Mouse (Mus musculus) myocyte (in vitro differentiated cells): ENCODE data around the gene Abhd17a. TPM values are rescaled to one million over a fixed set of nuclear protein-coding genes. Genes with fewer than 3 reads are reported as not detected.
"Not testable (repeated sequence)": the region's sequence is repeated elsewhere in the genome, so short reads cannot be mapped to it uniquely, and the experiment has no call there.

ENCODE experiments used
- H3K27me3 ChIP-seq: one replicate; pipeline ENCODE4 v1.6.1; 2011; ENCODE audit not compliant: control insufficient read depth, insufficient read depth, insufficient read length
- H3K36me3 ChIP-seq: one replicate; pipeline ENCODE4 v1.6.1; 2011; ENCODE audit not compliant: control insufficient read depth, insufficient read depth
- H3K4me2 ChIP-seq: one replicate; pipeline ENCODE4 v1.6.1; 2011; ENCODE audit warnings: low read depth, control low read depth
- H3K4me3 ChIP-seq: one replicate; pipeline ENCODE4 v1.5.1; 2011; ENCODE audit warnings: mild to moderate bottlenecking, control low read depth, moderate library complexity
- H3K79me2 ChIP-seq: one replicate; pipeline ENCODE4 v1.6.1; 2011; ENCODE audit not compliant: control insufficient read depth, insufficient read depth
- H3ac ChIP-seq: one replicate; pipeline ENCODE4 v1.6.1; 2011; ENCODE audit not compliant: control insufficient read depth, insufficient read length
- CEBPB ChIP-seq: IDR thresholded peaks from 2 replicates; pipeline ENCODE4 v1.6.1; 2011; ENCODE audit warnings: mild to moderate bottlenecking, moderate library complexity; ENCODE audit not compliant: poor library complexity, insufficient read depth, severe bottlenecking
- E2F4 ChIP-seq: IDR thresholded peaks from one replicate; pipeline ENCODE4 v1.6.1; 2011; ENCODE audit warnings: mild to moderate bottlenecking, control low read depth, moderate library complexity; ENCODE audit not compliant: insufficient read depth
- MAX ChIP-seq: IDR thresholded peaks from one replicate; pipeline ENCODE4 v1.6.1; 2011; ENCODE audit warnings: low read depth, mild to moderate bottlenecking, control low read depth
- MYOD1 ChIP-seq, 3 experiments: IDR thresholded peaks; one replicate each; pipeline ENCODE4 v1.6.1; 2011; ENCODE audit warnings: control low read depth in 2 of 3, low read depth in 2 of 3, mild to moderate bottlenecking in 2 of 3, moderate library complexity in 1 of 3; ENCODE audit not compliant: insufficient read length in 2 of 3, control insufficient read depth in 1 of 3
- MYOG ChIP-seq, 3 experiments: IDR thresholded peaks; one replicate each; pipeline ENCODE4 v1.6.1; 2011; ENCODE audit warnings: control low read depth in 2 of 3, low read depth in 2 of 3, mild to moderate bottlenecking in 2 of 3; ENCODE audit not compliant: insufficient read length in 2 of 3, control insufficient read depth in 1 of 3, insufficient read depth in 1 of 3
- POLR2A ChIP-seq: IDR thresholded peaks from one replicate; pipeline ENCODE4 v1.6.1; 2011; ENCODE audit warnings: low read depth, mild to moderate bottlenecking, control low read depth, moderate library complexity; ENCODE audit not compliant: insufficient read length
- POLR2AphosphoS2 ChIP-seq: IDR thresholded peaks from one replicate; pipeline ENCODE4 v1.6.1; 2011; ENCODE audit warnings: low read depth, control low read depth; ENCODE audit not compliant: insufficient read length
- REST ChIP-seq: IDR thresholded peaks from one replicate; pipeline ENCODE4 v1.6.1; 2011; ENCODE audit warnings: mild to moderate bottlenecking, control low read depth, moderate library complexity; ENCODE audit not compliant: insufficient read depth, insufficient read length
- SRF ChIP-seq: IDR thresholded peaks from one replicate; pipeline ENCODE4 v1.6.1; 2011; ENCODE audit warnings: low read depth; ENCODE audit not compliant: control insufficient read depth, insufficient read length
- TCF12 ChIP-seq: IDR thresholded peaks from one replicate; pipeline ENCODE4 v1.6.1; 2011; ENCODE audit warnings: mild to moderate bottlenecking, control low read depth; ENCODE audit not compliant: poor library complexity, insufficient read depth, severe bottlenecking
- TCF3 ChIP-seq: IDR thresholded peaks from one replicate; pipeline ENCODE4 v1.6.1; 2011; ENCODE audit warnings: low read depth, control low read depth; ENCODE audit not compliant: insufficient read length
- USF1 ChIP-seq: IDR thresholded peaks from one replicate; pipeline ENCODE4 v1.6.1; 2011; ENCODE audit warnings: low read depth, mild to moderate bottlenecking, control low read depth, moderate library complexity
- polyA plus RNA-seq: library from polyadenylated mRNA; unstranded; fragments of >200 nt; fragmentation: generic; extraction: Trizol; gene quantifications from one replicate; pipeline ENCODE4 v1.2.1, GENCODE M21; 2012; ENCODE audit warnings: missing spikeins

Abhd17a gene
- polyA plus RNA-seq, 1 experiment, result 111 TPM

DNA sequence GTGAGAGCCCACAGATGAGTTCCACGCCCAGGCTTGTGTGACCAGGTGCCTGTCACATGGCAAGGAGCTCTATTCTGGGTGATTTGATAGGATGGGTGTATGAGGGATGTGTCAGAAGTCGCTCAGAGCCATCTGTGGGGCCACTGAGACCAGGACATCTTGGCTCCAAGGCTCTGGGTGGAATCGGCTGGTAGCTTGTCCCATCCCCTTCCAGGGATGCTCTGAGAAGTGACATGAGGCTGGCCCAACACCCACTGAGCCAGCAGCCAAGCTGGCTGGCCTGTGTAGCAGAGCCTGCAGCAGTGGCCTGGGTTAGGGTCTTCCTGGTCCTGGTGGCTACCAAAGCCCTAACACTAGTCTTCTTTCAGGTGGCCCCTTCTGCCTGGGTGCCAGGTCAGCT, 18.3 kb upstream of the Abhd17a start:
- Histone ChIP-seq H3K4me2 (no peak overlapping the region), H3K27me3 (no peaks in the 10 kb centered on the region), H3ac (no peak overlapping the region), H3K36me3 (peaks cover 14% of the 10 kb centered on the region), H3K79me2 (peaks cover 33% of the 10 kb centered on the region), H3K4me3 (no peak overlapping the region)
- TF ChIP-seq SRF (no peak), E2F4 (no peak), POLR2AphosphoS2 (no peak), TCF12 (no peak), CEBPB (no peak)

DNA sequence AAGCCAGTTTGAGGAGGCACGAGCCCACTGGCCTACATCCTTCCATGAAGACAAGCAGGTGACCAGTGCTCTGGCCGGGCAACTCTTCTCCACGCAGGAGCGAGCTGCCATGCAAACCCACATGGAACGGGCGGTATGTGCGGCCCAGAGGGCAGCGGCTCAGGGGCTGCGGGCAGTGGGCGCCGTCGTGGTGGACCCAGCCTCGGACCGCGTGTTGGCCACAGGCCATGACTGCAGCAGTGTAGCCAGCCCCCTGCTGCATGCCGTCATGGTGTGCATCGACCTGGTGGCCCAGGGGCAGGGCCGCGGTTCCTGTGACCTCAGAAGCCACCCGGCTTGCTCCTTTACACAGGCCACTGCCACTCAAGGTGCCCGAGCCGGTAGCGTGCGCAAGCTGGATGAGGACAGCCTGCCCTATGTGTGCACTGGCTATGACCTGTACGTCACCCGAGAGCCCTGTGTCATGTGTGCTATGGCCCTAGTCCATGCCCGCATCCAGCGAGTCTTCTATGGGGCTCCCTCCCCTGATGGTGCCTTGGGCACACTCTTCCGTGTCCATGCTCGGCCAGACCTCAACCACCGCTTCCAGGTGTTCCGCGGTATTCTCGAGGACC, 16.7 kb upstream of the Abhd17a start:
- H3K27me3 ChIP-seq, result no peaks in the 10 kb centered on the region

DNA sequence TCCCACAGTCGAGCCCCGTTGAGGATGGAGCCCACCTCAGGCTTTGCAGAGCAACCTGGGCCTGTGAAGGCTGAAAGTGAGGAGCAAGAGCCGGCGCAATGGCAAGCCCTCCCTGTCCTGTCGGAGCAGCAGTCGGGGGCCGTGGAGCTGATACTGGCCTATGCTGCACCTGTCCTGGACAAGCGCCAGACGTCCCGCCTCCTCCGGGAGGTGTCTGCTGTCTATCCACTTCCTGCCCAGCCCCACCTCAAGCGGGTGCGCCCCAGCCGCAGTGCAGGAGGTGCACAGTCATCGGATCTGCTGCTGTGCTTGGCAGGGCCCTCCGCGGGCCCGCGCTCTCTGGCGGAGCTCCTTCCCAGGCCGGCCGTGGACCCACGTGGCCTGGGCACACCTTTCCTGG, 16.2 kb upstream of the Abhd17a start:
- Histone ChIP-seq H3K4me2 (no peak overlapping the region), H3K36me3 (peaks cover 9% of the 10 kb centered on the region)

More for the DNA sequence above, 16.7 kb upstream of the Abhd17a start:
- peaks cover 9% of the 10 kb centered on the region for H3K36me3 ChIP-seq
- H3K4me3 ChIP-seq, result no peak overlapping the region
- no peak overlapping the region for H3ac ChIP-seq
- H3K79me2 ChIP-seq, result peaks cover 37% of the 10 kb centered on the region
- no peak overlapping the region for H3K4me2 ChIP-seq
- TF ChIP-seq CEBPB, result no peak
- TF ChIP-seq MYOG (IDR thresholded peaks at IDR 0.05; ENCODE audit: control insufficient read depth in 1 of 3, insufficient read depth in 1 of 3, insufficient read length in 2 of 3, low read depth in 2 of 3), result no peak
- TF ChIP-seq POLR2A, result no peak
- no peak for TF ChIP-seq TCF12
- TF ChIP-seq REST, result no peak
- TF ChIP-seq MYOD1 (IDR thresholded peaks at IDR 0.05; ENCODE audit: control insufficient read depth in 1 of 3, insufficient read length in 2 of 3, low read depth in 2 of 3), result no peak
- no peak for TF ChIP-seq E2F4
- no peak for TF ChIP-seq MAX
- TF ChIP-seq TCF3, result no peak
- TF ChIP-seq SRF, result no peak
- TF ChIP-seq USF1, result no peak
- TF ChIP-seq POLR2AphosphoS2, result no peak

DNA sequence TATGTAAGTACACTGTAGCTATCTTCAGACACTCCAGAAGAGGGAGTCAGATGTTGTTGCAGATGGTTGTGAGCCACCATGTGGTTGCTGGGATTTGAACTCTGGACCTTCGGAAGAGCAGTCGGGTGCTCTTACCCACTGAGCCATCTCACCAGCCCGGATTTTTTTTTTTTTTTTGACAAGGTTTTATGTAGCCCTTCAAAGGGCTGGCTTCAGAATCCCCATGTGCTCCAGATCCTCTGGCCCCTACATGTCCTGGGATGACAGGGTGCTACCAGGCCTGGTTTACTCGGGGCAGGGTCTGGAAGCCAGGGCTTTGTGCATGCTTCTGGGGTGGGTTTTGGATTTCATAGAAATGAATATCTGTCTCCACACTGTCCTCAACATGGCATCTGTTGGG, 15.6 kb upstream of the Abhd17a start, which contains the start of gene Gm49322:
Gene Gm49322, plus strand, starts transcription at position 301 of the 400 bp plus-strand sequence.
- H3K79me2 ChIP-seq, result peaks cover 37% of the 10 kb centered on the region
- not testable (repeated sequence) for H3K36me3 ChIP-seq, H3ac ChIP-seq, H3K4me2 ChIP-seq, H3K27me3 ChIP-seq, H3K4me3 ChIP-seq

More for the DNA sequence above, 16.2 kb upstream of the Abhd17a start:
- H3K4me3 ChIP-seq, result no peak overlapping the region
- H3ac ChIP-seq, result no peak overlapping the region
- peaks cover 37% of the 10 kb centered on the region for H3K79me2 ChIP-seq
- no peaks in the 10 kb centered on the region for H3K27me3 ChIP-seq
- TF ChIP-seq POLR2A, result no peak
- TF ChIP-seq SRF, result no peak
- TF ChIP-seq MYOG (IDR thresholded peaks at IDR 0.05; ENCODE audit: control insufficient read depth in 1 of 3, insufficient read depth in 1 of 3, insufficient read length in 2 of 3, low read depth in 2 of 3), result no peak
- no peak for TF ChIP-seq USF1
- no peak for TF ChIP-seq MAX
- no peak for TF ChIP-seq REST
- no peak for TF ChIP-seq POLR2AphosphoS2
- TF ChIP-seq MYOD1 (IDR thresholded peaks at IDR 0.05; ENCODE audit: control insufficient read depth in 1 of 3, insufficient read length in 2 of 3, low read depth in 2 of 3), result no peak
- TF ChIP-seq TCF12, result no peak
- no peak for TF ChIP-seq TCF3
- TF ChIP-seq CEBPB, result no peak
- no peak for TF ChIP-seq E2F4

DNA sequence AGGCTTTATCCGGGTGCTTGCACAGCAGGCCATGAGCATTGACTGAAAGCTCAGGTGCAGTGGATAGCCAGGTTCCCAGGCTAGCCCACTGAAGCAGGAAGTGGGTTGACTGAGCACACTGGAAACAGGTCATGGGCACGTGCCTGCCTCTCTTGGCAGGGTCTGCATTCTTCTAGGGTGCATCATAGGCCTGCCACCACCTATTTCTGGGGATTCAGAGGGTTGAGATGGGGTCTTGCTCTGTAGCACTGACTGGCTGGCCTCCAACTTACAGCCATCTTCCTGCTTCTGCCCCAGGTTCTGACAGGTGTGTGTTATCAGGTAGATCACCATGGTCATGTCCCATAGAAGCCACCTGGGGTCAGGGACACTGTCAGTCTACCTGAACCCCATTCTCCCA, 14.8 kb upstream of the Abhd17a start:
- TF ChIP-seq USF1 (no peak), SRF (no peak), E2F4 (no peak), TCF3 (no peak), MAX (no peak), POLR2AphosphoS2 (no peak), MYOG (IDR thresholded peaks at IDR 0.05; ENCODE audit: control insufficient read depth in 1 of 3, insufficient read depth in 1 of 3, insufficient read length in 2 of 3, low read depth in 2 of 3) (no peak), POLR2A (no peak), CEBPB (no peak), REST (no peak), TCF12 (no peak), MYOD1 (IDR thresholded peaks at IDR 0.05; ENCODE audit: control insufficient read depth in 1 of 3, insufficient read length in 2 of 3, low read depth in 2 of 3) (no peak)
- no peak overlapping the region for H3ac ChIP-seq

More for the DNA sequence above, 14.8 kb upstream of the Abhd17a start:
- H3K4me3 ChIP-seq, result no peak overlapping the region
- no peaks in the 10 kb centered on the region for H3K27me3 ChIP-seq
- H3K79me2 ChIP-seq, result peaks cover 37% of the 10 kb centered on the region
- H3K4me2 ChIP-seq, result no peak overlapping the region
- peaks cover 9% of the 10 kb centered on the region for H3K36me3 ChIP-seq
